ENCODE assay signal across 11 mouse cellular contexts in the genomic region with DNA sequence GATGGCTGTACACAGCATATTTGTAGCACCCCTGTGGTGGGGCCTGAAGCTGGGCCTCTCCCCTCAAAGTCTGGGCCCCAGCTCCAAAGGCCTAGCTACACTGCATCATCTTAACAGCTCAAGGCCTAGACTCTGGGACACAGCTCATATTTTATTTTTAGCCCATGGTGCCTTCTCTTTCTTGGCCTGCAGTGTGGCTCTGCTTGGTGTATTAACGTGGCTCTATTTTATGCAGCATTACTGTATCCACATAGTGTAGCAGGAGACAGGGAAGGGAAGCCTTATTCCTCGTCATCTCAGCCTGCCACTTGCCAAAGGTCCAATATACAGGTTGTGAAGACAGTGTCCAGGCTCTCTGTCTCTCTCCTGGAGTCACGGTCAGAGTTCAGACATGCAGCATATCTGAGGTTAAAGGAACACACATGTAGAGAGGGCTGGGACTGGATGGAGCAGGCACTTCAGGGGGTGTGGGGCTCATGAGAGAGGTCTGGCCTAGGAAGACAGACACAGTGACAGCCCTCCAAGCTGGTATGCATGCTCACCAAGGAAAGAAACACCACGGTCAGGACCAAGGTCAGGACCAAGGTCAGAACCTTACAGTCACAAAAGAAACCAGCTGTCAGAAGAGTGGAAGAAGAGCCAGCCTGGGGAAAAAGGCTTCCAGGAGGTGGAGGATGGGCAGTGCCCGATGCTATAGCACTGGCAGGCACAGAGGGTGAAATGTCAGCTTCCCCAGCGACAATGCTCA. TPM values are rescaled to one million over a fixed set of nuclear protein-coding genes. Genes with fewer than 3 reads are reported as not detected.
DNase-seq lines count a peak whose midpoint lies in the region; TF ChIP-seq lines count a peak whose summit lies in the region.
"Had no signal": no experiment of that assay in that cellular context is flagged by ENCODE, and none has a peak within 500 bp of the region (broad histone marks: within the 10 kb centered on the region; RNA-seq: fewer than 3 reads in every experiment).

No protein-coding gene starts in this region.

- WGBS in olfactory bulb, adult 2 months = 72% methylated on average over 6 of the region's 6 CpGs

- peak overlapping the region; percentile 30; the same call in 1 of the 2 replicates for H3K27ac ChIP-seq in left cerebral cortex, adult 2 months
- H3K27ac ChIP-seq in olfactory bulb, adult 2 months (ENCODE audit: insufficient read depth, low read depth, low read length) = peak overlapping the region; percentile 57

- no peak for TF ChIP-seq CTCF in left cerebral cortex, adult 2 months (IDR thresholded peaks at IDR 0.05)
- no peak for TF ChIP-seq CTCF in olfactory bulb, adult 2 months (IDR thresholded peaks at IDR 0.05; ENCODE audit: insufficient read depth, low read depth, low read length)

- TF ChIP-seq POLR2A in olfactory bulb, adult 2 months (IDR thresholded peaks at IDR 0.05; ENCODE audit: insufficient read depth, low read depth, low read length) = no peak

- intact Hi-C loops in heart, postnatal 14 days (cut with DNase I) = loop anchor here (2.0 to 5.0 kb wide), 2 partner anchors 16 to 46 kb away; no protein-coding TSS in a partner anchor
- intact Hi-C loops in left cerebral cortex, adult 2 months (cut with DNase I) = loop anchor here (5.0 kb wide), 1 partner anchor 49 kb away; no protein-coding TSS in a partner anchor
- intact Hi-C loops in left cerebral cortex, postnatal 36 days (cut with DNase I) = loop anchor here (5.0 kb wide), 1 partner anchor 49 kb away; no protein-coding TSS in a partner anchor

- H3K4me3 ChIP-seq in left cerebral cortex, adult 2 months = no peak overlapping the region
- no peak overlapping the region for H3K4me3 ChIP-seq in olfactory bulb, adult 2 months (ENCODE audit: insufficient read depth, low read depth, low read length)

- peaks cover 31% of the 10 kb centered on the region for H3K4me1 ChIP-seq in olfactory bulb, adult 2 months (ENCODE audit: control insufficient read depth, insufficient read depth, low read length)

- DNase-seq in heart, adult 11 months = peak; percentile 90
- DNase-seq in heart, postnatal 14 days = no peak
- no peak for DNase-seq in left cerebral cortex, adult 2 months (ENCODE audit: extremely low spot score in 1 of 2, low spot score in 2 of 2)
- DNase-seq in left cerebral cortex, postnatal 36 days (ENCODE audit: low spot score in 2 of 2) = no peak
- peak; percentile 55 for DNase-seq in adrenal gland, postnatal 14 days
- no peak for DNase-seq in kidney, postnatal 14 days
- DNase-seq in testis, postnatal 14 days (ENCODE audit: low spot score) = no peak
- DNase-seq: cerebellum, adult 11 months; embryo, embryonic 11 days; lung, embryonic 14.5 days had no signal

RNA-seq across cellular contexts. Expression of a gene that starts 52.7 kb away (rescaled TPM):
- total RNA-seq in heart, postnatal 14 days (2021) = 10 to 100 TPM; 83.2 to 85.0 TPM
- 1 to 10 TPM; 2.1 to 2.9 TPM for total RNA-seq in left cerebral cortex, adult 2 months (2021)
- total RNA-seq in left cerebral cortex, postnatal 36 days (2021) = 1 to 10 TPM; 1.5 to 2.2 TPM
- 35.6 and 36.8 TPM in 2 replicates for total RNA-seq in adrenal gland, postnatal 14 days (2021)
- not detected in 2 replicates for polyA plus RNA-seq in olfactory bulb, adult 2 months (2012; ENCODE audit: insufficient read depth, insufficient read length, low replicate concordance, missing spikeins)

Comparison
In these comparisons a context has a peak if more than half of its experiments do, and no peak if none do; other contexts are left out.
1. DNase-seq: peak in heart, adult 11 months (single experiment) and adrenal gland, postnatal 14 days (single experiment); none in heart, postnatal 14 days (0 of 2), left cerebral cortex, adult 2 months (0 of 2), left cerebral cortex, postnatal 36 days (0 of 2), kidney, postnatal 14 days (single experiment) and testis, postnatal 14 days (single experiment).